Mouse (Mus musculus) right cerebral cortex, postnatal 10 days (tissue): ENCODE measurements at regions not wholly inside any gene's neighbourhood (a gene's known extent, or its start where the extent isn't known, plus 50 kb on each side); places are given as distances from the start of the nearest gene placed in this dataset.

Experiments
- DNase-seq, 2 experiments: peaks; one replicate each; pipeline ENCODE4 v3.0.0; 2021; ENCODE audit warnings: low spot score in 2 of 2

DNA sequence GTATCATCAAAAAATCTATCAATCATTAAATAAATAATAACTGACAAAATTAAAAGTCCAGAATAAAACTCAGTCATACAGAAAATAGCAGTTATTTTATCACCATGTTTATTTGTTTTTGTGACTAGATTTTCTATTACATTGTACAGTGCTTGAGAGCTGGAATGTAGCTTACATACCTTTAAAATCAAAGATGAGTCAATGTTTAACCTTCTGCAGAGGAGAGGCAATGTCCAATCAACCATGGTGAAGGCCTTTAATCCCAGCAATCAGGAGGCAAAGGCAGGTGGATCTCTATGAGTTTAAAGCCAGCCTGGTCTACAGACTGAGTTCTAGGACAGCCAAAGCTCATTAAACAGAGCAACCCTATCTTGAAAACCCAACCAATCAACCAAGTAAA is 131.1 kb downstream of the Gm9733 start:
- DNase-seq: no peak

GRCm38 (mm10) chr3:15202760-15203159 is 129.3 kb downstream of the Gm9733 start:
- no peak for DNase-seq

- DNase-seq: no peak
These were observed 126.6 kb downstream of the Gm9733 start for GRCm38 (mm10) chr3:15205266-15206229.

DNA sequence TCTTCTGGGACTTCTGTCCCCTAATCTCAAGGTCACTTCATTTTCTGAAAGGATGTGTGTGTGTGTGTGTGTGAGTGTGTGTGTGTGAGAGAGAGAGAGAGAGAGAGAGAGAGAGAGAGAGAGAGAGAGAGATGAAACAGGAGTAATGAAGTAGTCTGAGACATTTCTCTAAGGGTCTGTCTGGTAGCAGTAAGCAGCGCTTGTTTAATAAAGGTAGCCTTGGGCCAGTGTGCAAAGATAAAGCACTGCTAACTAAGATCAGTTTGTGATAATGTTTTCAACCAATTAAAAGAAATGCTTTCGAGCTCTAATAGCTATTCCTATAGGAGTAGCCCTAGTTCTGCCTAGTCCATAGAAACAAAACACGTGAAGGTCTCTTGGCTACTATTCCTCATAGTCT is 119.7 kb downstream of the Gm9733 start:
- DNase-seq: no peak

GRCm38 (mm10) chr3:15217591-15217990 is 114.5 kb downstream of the Gm9733 start:
- DNase-seq: no peak

- no peak for DNase-seq
These were observed 112.8 kb downstream of the Gm9733 start for GRCm38 (mm10) chr3:15219275-15219674.

- no peak for DNase-seq
These were observed 108.8 kb downstream of the Gm9733 start for GRCm38 (mm10) chr3:15223266-15223665.

DNA sequence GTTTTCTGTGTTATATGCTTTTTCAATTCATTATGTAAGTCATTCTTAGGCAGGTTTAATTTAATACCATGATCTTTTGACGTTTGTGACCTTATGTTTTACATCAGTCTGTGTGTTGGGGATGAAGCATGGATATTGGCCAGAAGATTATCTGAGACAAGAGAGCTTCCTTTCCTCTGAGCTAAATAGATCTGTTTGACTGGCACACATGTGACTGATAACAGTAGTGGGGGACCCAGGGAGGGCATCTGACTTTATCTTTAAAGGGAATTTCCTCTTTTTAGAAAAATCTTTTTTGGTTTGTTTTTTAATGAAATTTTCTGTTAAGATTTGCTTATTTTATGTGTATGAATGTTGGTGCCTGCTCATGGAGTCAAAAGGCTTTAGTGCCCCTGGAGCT is 107.7 kb downstream of the Gm9733 start:
- no peak for DNase-seq

GRCm38 (mm10) chr3:15228641-15229040 is 103.5 kb downstream of the Gm9733 start:
- DNase-seq: no peak

GRCm38 (mm10) chr3:15230204-15230603 is 101.9 kb downstream of the Gm9733 start:
- no peak for DNase-seq

DNA sequence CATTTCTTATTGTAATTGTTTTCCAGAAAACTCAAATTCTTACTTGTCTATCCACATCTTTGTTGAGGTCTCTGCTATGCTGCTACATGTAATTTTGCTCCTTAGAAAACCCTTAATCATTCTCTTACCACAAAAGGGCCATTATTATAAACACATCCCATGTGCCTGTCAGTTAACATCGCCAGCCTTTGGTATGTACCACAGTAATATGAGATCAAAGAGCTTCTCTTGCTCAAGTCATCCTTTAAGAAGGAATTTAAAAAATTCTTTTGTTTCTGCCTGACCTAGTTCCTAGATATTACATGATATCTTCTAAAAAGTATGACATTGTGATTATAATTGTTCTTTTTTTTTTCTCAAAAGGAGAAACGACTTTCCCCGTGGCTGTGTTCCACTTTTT is 100.7 kb downstream of the Gm9733 start:
- DNase-seq: no peak

GRCm38 (mm10) chr3:15237817-15238432 is 94.2 kb downstream of the Gm9733 start:
- no peak for DNase-seq

DNA sequence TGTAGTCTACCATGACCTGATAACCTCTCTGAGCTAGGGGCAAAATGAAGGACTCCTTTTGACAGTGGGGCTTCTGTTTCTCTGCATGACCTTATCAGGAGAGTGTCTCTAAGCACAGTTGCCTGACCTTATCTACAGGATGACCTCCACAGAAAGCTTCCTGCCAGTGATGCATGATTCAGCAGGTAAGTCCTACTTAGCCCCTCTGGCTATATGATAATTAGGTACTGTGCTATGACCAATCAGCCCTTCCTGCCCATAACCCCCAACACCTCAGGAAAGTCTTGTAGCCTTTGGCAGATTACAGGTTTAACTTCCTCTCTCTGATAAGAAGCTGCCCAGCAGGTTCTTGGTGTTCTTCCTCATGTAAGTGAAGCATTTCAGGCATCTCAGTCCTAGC is 89.7 kb downstream of the Gm9733 start:
- DNase-seq: no peak

- DNase-seq: no peak
These were observed 88.5 kb downstream of the Gm9733 start for GRCm38 (mm10) chr3:15243584-15243983.

DNA sequence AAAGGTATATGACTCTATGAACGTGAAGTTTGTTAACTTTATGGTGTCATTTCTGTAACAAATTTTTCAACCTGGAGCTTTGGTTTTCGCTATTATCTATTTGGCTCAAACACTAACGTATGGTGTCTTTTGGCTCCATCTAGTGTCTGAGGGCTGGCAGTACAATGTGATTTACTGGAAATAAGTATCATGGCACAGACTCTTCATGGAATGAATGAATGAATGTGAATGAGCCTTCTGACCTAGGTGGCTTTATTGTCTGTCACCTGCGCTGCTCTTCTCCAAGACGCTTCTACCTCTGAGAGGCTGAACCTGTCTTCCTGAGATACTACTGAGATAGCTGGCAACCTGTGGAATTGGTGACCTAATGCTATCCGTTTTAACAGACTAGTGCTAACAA is 87.1 kb downstream of the Gm9733 start:
- peak; percentile 44 to 51 for DNase-seq
